Mouse (Mus musculus): ENCODE measurements at regions not wholly inside any gene's neighbourhood (a gene's known extent, or its start where the extent isn't known, plus 50 kb on each side); places are given as distances from the start of the nearest gene placed in this dataset.

- 79% methylated on average over 10 of the region's 10 CpGs for WGBS
- Histone ChIP-seq H3K9me3 (ENCODE audit: low read length) (no peaks in the 10 kb centered on the region), H3K4me2 (ENCODE audit: low read depth, low read length, poor library complexity, severe bottlenecking) (no peak overlapping the region), H3K36me3 (ENCODE audit: insufficient read depth, low read length) (no peaks in the 10 kb centered on the region), H3K27ac (ENCODE audit: low read depth, low read length) (no peak overlapping the region), H3K9ac (replicated peaks; ENCODE audit: low read length, poor library complexity, severe bottlenecking) (no peak overlapping the region), H3K27me3 (ENCODE audit: insufficient read depth, low read length) (no peaks in the 10 kb centered on the region), H3K4me1 (ENCODE audit: insufficient read depth, low read length) (no peaks in the 10 kb centered on the region), H3K4me3 (ENCODE audit: low read depth, low read length) (no peak overlapping the region)
- ATAC-seq (ENCODE audit: low FRiP score) (no peak), DNase-seq (ENCODE audit: low spot score) (no peak)
- no peak for TF ChIP-seq CTCF (IDR thresholded peaks at IDR 0.05)
Measured at GRCm38 (mm10) chr13:51018366-51018765, 82.3 kb upstream of the Spin1 start.

DNA sequence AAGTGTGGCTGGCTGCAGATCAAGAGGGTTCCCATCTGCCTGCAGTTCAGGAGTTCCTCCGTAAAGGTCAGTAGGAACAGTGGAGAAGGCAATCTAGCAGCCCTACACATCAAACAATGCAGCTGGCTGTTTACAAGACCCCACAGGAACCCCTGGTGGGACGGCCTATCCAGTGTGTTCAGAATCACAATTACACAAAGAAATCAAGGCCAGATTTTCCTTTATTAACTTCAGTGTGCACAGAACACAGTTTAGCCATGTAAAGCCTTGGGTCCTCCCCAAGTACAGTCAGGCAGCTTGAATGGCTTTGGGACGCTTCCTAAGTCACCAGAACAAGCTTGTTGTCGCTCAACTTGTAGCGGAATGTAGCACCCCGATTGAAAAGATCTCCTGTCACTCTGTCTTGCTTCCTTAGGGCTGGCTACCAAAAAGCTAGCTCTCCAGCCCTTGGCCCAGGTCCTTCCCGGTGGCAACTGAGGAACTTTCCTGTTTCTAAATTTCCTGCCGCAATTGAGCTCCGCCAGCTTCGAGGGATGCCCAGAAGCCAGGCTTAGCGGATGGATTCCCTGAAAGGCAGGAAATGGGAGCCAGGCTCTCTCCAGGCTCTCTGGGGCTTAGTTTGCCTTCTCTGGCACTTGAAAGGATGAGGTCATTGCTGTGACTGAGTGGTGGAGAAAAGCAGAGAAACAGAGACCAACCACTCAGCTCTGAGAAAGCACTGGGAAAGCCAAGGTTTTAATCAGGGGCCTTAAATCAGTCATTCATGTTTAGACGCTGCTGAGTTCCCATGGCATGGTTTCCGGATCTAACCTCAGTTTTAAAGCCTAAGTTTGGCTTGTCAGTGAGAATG is 78.1 kb upstream of the Spin1 start:
- 64% methylated on average over 13 of the region's 13 CpGs for WGBS
- no peaks in the 10 kb centered on the region for H3K4me1 ChIP-seq (ENCODE audit: insufficient read depth, low read length)
- no peak for ATAC-seq (ENCODE audit: low FRiP score)
- H3K27me3 ChIP-seq (ENCODE audit: insufficient read depth, low read length) = no peaks in the 10 kb centered on the region
- TF ChIP-seq CTCF (IDR thresholded peaks at IDR 0.05) = no peak
- H3K27ac ChIP-seq (ENCODE audit: low read depth, low read length) = no peak overlapping the region
- no peaks in the 10 kb centered on the region for H3K9me3 ChIP-seq (ENCODE audit: low read length)
- H3K9ac ChIP-seq (replicated peaks; ENCODE audit: low read length, poor library complexity, severe bottlenecking) = no peak overlapping the region
- no peaks in the 10 kb centered on the region for H3K36me3 ChIP-seq (ENCODE audit: insufficient read depth, low read length)
- H3K4me3 ChIP-seq (ENCODE audit: low read depth, low read length) = no peak overlapping the region
- no peak overlapping the region for H3K4me2 ChIP-seq (ENCODE audit: low read depth, low read length, poor library complexity, severe bottlenecking)
- peak; percentile 33 for DNase-seq (ENCODE audit: low spot score)

DNA sequence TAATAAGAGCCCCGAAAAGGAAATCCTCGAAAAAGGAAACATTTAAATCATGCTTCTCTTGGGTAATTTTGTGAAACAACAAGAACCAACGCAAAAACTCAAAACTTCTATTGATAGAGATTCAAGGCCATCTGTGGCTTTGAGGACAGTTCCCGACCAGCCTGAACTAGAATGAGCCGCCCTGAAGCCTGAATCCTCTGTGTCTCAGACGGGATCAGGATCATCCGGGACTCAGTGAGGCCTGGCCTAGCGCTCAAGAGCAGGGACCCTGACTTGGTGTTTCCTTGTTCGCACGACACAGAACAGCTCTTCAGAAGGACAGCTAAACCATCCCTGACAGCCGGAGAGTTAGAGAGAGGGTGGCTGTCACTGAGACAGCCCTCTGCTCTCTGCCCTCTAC is 77.4 kb upstream of the Spin1 start:
- H3K4me3 ChIP-seq (ENCODE audit: low read depth, low read length) = no peak overlapping the region
- DNase-seq (ENCODE audit: low spot score) (no peak), ATAC-seq (ENCODE audit: low FRiP score) (no peak)
- whole genome bisulfite sequencing = 87% methylated on average over 11 of the region's 11 CpGs
- no peaks in the 10 kb centered on the region for H3K9me3 ChIP-seq (ENCODE audit: low read length)
- no peak overlapping the region for H3K4me2 ChIP-seq (ENCODE audit: low read depth, low read length, poor library complexity, severe bottlenecking)
- TF ChIP-seq CTCF (IDR thresholded peaks at IDR 0.05) = no peak
- no peak overlapping the region for H3K27ac ChIP-seq (ENCODE audit: low read depth, low read length)
- H3K27me3 ChIP-seq (ENCODE audit: insufficient read depth, low read length) = no peaks in the 10 kb centered on the region
- H3K4me1 ChIP-seq (ENCODE audit: insufficient read depth, low read length) = no peaks in the 10 kb centered on the region
- no peak overlapping the region for H3K9ac ChIP-seq (replicated peaks; ENCODE audit: low read length, poor library complexity, severe bottlenecking)
- no peaks in the 10 kb centered on the region for H3K36me3 ChIP-seq (ENCODE audit: insufficient read depth, low read length)

DNA sequence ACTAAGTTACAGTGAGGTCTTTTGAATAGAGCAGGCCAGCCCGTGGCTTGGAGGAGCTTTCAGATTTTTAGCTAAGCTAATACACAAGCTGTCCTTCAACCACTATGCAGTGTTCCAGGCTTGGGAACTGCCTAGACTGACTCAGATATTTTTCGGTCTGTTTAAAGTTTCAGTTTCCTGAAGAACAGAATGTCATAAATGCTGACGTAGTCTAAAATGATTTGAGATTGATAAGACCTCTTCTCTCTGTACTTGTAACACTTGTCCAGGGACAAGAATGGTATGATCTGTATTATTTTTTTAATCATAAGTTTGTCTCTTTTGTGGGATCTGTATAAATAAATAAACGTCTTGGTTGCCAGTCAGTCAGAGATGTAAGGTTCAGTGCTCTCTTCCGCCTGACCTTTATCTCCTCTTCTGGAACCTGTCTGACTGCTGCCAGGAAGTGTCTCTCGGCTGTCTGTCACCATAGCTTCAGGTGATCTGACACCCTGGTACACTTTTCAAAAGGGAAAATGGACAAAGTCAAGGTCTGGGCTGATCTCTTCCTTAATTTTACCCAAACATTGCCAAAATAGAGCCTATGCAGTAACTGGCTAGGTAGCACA is 74.3 kb upstream of the Spin1 start:
- no peak for DNase-seq (ENCODE audit: low spot score)
- WGBS = 83% methylated on average over 6 of the region's 6 CpGs
- no peak for TF ChIP-seq CTCF (IDR thresholded peaks at IDR 0.05)
- Histone ChIP-seq H3K9me3 (ENCODE audit: low read length) (no peaks in the 10 kb centered on the region), H3K9ac (replicated peaks; ENCODE audit: low read length, poor library complexity, severe bottlenecking) (no peak overlapping the region), H3K4me2 (ENCODE audit: low read depth, low read length, poor library complexity, severe bottlenecking) (no peak overlapping the region), H3K27ac (ENCODE audit: low read depth, low read length) (no peak overlapping the region), H3K4me1 (ENCODE audit: insufficient read depth, low read length) (no peaks in the 10 kb centered on the region), H3K4me3 (ENCODE audit: low read depth, low read length) (no peak overlapping the region), H3K36me3 (ENCODE audit: insufficient read depth, low read length) (no peaks in the 10 kb centered on the region), H3K27me3 (ENCODE audit: insufficient read depth, low read length) (no peaks in the 10 kb centered on the region)
- ATAC-seq (ENCODE audit: low FRiP score) = no peak

DNA sequence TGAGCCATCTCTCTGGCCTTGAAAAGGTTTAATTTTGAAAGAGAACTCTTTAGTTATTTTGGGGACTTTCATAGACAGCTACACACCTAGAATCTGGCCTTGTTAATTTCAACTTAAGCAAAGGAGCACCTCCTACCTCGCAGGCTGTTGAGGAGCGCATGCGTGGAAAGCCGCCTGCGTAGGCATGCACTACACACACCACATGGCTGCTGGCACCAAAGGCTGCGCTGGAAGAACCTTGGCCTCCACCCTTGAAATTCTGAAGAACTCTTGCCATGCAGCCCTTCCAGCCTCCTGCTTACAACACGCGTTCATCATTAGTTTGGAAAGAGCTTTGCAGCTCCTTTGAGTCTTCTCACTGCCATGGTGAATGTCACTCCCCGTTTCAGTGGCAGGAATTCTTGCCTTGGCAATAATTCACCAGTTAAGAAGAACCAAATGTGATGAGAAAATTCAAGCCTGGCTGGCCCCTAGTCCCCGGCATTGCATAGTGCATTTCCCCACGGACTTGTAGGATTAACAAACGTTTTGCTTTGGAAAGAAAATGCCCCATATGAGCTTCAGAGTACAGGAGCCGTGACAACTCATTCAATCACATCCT is 62.7 kb upstream of the Spin1 start:
- TF ChIP-seq CTCF (IDR thresholded peaks at IDR 0.05) = no peak
- Histone ChIP-seq H3K27ac (ENCODE audit: low read depth, low read length) (no peak overlapping the region), H3K4me3 (ENCODE audit: low read depth, low read length) (no peak overlapping the region), H3K27me3 (ENCODE audit: insufficient read depth, low read length) (no peaks in the 10 kb centered on the region), H3K36me3 (ENCODE audit: insufficient read depth, low read length) (no peaks in the 10 kb centered on the region), H3K4me1 (ENCODE audit: insufficient read depth, low read length) (no peaks in the 10 kb centered on the region), H3K9ac (replicated peaks; ENCODE audit: low read length, poor library complexity, severe bottlenecking) (no peak overlapping the region), H3K4me2 (ENCODE audit: low read depth, low read length, poor library complexity, severe bottlenecking) (no peak overlapping the region), H3K9me3 (ENCODE audit: low read length) (no peaks in the 10 kb centered on the region)
- ATAC-seq (ENCODE audit: low FRiP score) = no peak
- 85% methylated on average over 13 of the region's 13 CpGs for WGBS
- peak; percentile 4 for DNase-seq (ENCODE audit: low spot score)

GRCm38 (mm10) chr13:51038955-51039354 is 61.7 kb upstream of the Spin1 start:
- Histone ChIP-seq H3K27ac (ENCODE audit: low read depth, low read length) (no peak overlapping the region), H3K4me2 (ENCODE audit: low read depth, low read length, poor library complexity, severe bottlenecking) (no peak overlapping the region), H3K9ac (replicated peaks; ENCODE audit: low read length, poor library complexity, severe bottlenecking) (no peak overlapping the region), H3K36me3 (ENCODE audit: insufficient read depth, low read length) (no peaks in the 10 kb centered on the region), H3K4me1 (ENCODE audit: insufficient read depth, low read length) (no peaks in the 10 kb centered on the region), H3K27me3 (ENCODE audit: insufficient read depth, low read length) (no peaks in the 10 kb centered on the region), H3K4me3 (ENCODE audit: low read depth, low read length) (no peak overlapping the region), H3K9me3 (ENCODE audit: low read length) (no peaks in the 10 kb centered on the region)
- TF ChIP-seq CTCF (IDR thresholded peaks at IDR 0.05) = no peak
- ATAC-seq (ENCODE audit: low FRiP score) = no peak
- 89% methylated on average over 4 of the region's 4 CpGs for WGBS
- no peak for DNase-seq (ENCODE audit: low spot score)
